Mouse (Mus musculus): ENCODE results near the gene Trabd2b.

Gene Trabd2b

GRCm38 (mm10) chr4:114406355-114407101 lies at the start of gene Trabd2b:
Gene Trabd2b (plus strand): TSS chr4:114406724.
- in situ Hi-C loops (cut with MboI, MseI): no loop called here

GRCm38 (mm10) chr4:114357420-114357819 lies 49.1 kb upstream of the Trabd2b start:
- in situ Hi-C loops (cut with MboI, MseI): no loop called here

- in situ Hi-C loops (cut with MboI, MseI): no loop called here
Measured at GRCm38 (mm10) chr4:114358874-114359273, 47.6 kb upstream of the Trabd2b start.

- in situ Hi-C loops (cut with MboI, MseI): no loop called here
Measured at GRCm38 (mm10) chr4:114359818-114360217, 46.7 kb upstream of the Trabd2b start.

- in situ Hi-C loops (cut with MboI, MseI): no loop called here
Measured at GRCm38 (mm10) chr4:114361336-114361735, 45.2 kb upstream of the Trabd2b start.

GRCm38 (mm10) chr4:114365000-114365399 lies 41.5 kb upstream of the Trabd2b start:
- in situ Hi-C loops (cut with MboI, MseI): no loop called here

- in situ Hi-C loops (cut with MboI, MseI): no loop called here
Measured at GRCm38 (mm10) chr4:114365595-114365994, 40.9 kb upstream of the Trabd2b start.

- in situ Hi-C loops (cut with MboI, MseI): no loop called here
Measured at GRCm38 (mm10) chr4:114367005-114367404, 39.5 kb upstream of the Trabd2b start.

- in situ Hi-C loops (cut with MboI, MseI): no loop called here
Measured at GRCm38 (mm10) chr4:114367840-114368239, 38.7 kb upstream of the Trabd2b start.

GRCm38 (mm10) chr4:114369591-114369990 lies 36.9 kb upstream of the Trabd2b start:
- in situ Hi-C loops (cut with MboI, MseI): no loop called here

- in situ Hi-C loops (cut with MboI, MseI): no loop called here
Measured at GRCm38 (mm10) chr4:114370935-114371715, 35.4 kb upstream of the Trabd2b start.

GRCm38 (mm10) chr4:114372699-114373098 lies 33.8 kb upstream of the Trabd2b start:
- in situ Hi-C loops (cut with MboI, MseI): no loop called here

- in situ Hi-C loops (cut with MboI, MseI): no loop called here
Measured at GRCm38 (mm10) chr4:114374330-114374729, 32.2 kb upstream of the Trabd2b start.

- in situ Hi-C loops (cut with MboI, MseI): no loop called here
Measured at GRCm38 (mm10) chr4:114377531-114377930, 29.0 kb upstream of the Trabd2b start.

GRCm38 (mm10) chr4:114378512-114378911 lies 28.0 kb upstream of the Trabd2b start:
- in situ Hi-C loops (cut with MboI, MseI): no loop called here

- in situ Hi-C loops (cut with MboI, MseI): no loop called here
Measured at GRCm38 (mm10) chr4:114379416-114379956, 27.0 kb upstream of the Trabd2b start.

GRCm38 (mm10) chr4:114382627-114383026 lies 23.9 kb upstream of the Trabd2b start:
- in situ Hi-C loops (cut with MboI, MseI): no loop called here

- in situ Hi-C loops (cut with MboI, MseI): no loop called here
Measured at GRCm38 (mm10) chr4:114385236-114385635, 21.3 kb upstream of the Trabd2b start.

- in situ Hi-C loops (cut with MboI, MseI): no loop called here
Measured at GRCm38 (mm10) chr4:114386395-114386811, 20.1 kb upstream of the Trabd2b start.

GRCm38 (mm10) chr4:114387527-114388135 lies 18.9 kb upstream of the Trabd2b start:
- in situ Hi-C loops (cut with MboI, MseI): no loop called here

- in situ Hi-C loops (cut with MboI, MseI): no loop called here
Measured at GRCm38 (mm10) chr4:114388306-114388705, 18.2 kb upstream of the Trabd2b start.

GRCm38 (mm10) chr4:114389653-114390052 lies 16.9 kb upstream of the Trabd2b start:
- in situ Hi-C loops (cut with MboI, MseI): no loop called here
